Mouse (Mus musculus): ENCODE results near the gene Asxl1. TPM values are rescaled to one million over a fixed set of nuclear protein-coding genes. Genes with fewer than 3 reads are reported as not detected.
A peak's percentile ranks its signal among the peaks of the same experiment; 100 is the strongest.

The Asxl1 gene
- polyA plus RNA-seq, 1 experiment from 2014 or later: 15.4 TPM

DNA sequence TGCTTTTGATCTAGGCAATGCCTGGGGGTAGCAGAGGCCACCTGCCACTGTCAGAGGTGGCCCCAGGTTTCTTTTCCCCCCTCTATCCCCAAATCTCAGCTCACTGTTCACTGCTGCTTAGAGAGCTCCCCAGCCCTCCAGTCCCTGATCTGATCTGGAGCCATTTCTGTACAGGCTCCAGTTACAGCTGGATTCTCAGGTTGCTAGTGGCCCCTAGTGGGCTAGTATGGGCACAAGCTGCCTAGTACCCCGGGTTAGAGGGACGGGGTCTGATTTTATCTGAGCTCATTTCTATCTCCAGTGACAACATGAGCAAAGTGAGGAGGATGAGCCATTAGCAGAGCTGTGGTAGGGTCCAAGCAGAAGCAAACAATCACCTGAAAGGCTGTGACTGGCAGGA, 69.0 kb downstream of the Asxl1 start:
- H3K27ac ChIP-seq (ENCODE audit: low read depth, low read length): no peak overlapping the region
- no peaks in the 10 kb centered on the region for H3K27me3 ChIP-seq (ENCODE audit: control insufficient read depth, insufficient read depth, low read length)
- H3K36me3 ChIP-seq (ENCODE audit: control insufficient read depth, insufficient read depth, low read length): peaks cover 89% of the 10 kb centered on the region
- H3K9me3 ChIP-seq (ENCODE audit: control insufficient read depth, low read length): no peaks in the 10 kb centered on the region
- WGBS: 44% methylated on average over 2 of the region's 2 CpGs
- H3K4me2 ChIP-seq (ENCODE audit: low read depth, low read length): no peak overlapping the region
- no peak overlapping the region for H3K9ac ChIP-seq (replicated peaks; ENCODE audit: low read depth, low read length)
- ATAC-seq (ENCODE audit: low read depth): no peak
- H3K4me1 ChIP-seq (ENCODE audit: control insufficient read depth, insufficient read depth, low read length): no peaks in the 10 kb centered on the region
- H3K4me3 ChIP-seq (ENCODE audit: low read depth, low read length): no peak overlapping the region

DNA sequence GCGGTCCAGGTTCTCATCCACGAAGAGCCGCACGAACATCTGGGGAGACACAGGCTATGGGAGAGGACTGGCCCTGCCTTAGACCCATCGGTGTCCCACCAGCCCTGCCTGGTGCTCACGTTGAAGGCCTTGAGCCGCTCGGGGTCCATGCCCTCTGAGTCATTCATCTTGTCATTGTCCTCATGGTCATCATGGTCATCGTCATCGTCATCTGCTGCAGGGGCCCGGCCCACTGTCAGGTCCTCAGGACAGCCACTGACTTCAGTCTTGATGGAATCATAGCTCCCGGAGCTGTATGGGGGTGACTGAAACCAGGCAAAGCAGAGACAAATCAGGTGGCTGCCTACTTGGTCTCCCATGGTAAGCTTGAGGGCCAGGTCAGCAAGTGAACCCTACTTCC, 72.2 kb downstream of the Asxl1 start:
- 0 out of 2 replicates have a peak, but pooled peaks cover 7% of the 10 kb centered on the region for H3K4me1 ChIP-seq (ENCODE audit: control insufficient read depth, insufficient read depth, low read length)
- H3K4me2 ChIP-seq (ENCODE audit: low read depth, low read length): no peak overlapping the region
- ATAC-seq (ENCODE audit: low read depth): no peak
- H3K4me3 ChIP-seq (ENCODE audit: low read depth, low read length): no peak overlapping the region
- 95% methylated on average over 12 of the region's 12 CpGs for WGBS
- no peaks in the 10 kb centered on the region for H3K9me3 ChIP-seq (ENCODE audit: control insufficient read depth, low read length)
- H3K27ac ChIP-seq (ENCODE audit: low read depth, low read length): no peak overlapping the region
- H3K36me3 ChIP-seq (ENCODE audit: control insufficient read depth, insufficient read depth, low read length): peaks cover 68% of the 10 kb centered on the region
- H3K9ac ChIP-seq (replicated peaks; ENCODE audit: low read depth, low read length): no peak overlapping the region
- no peaks in the 10 kb centered on the region for H3K27me3 ChIP-seq (ENCODE audit: control insufficient read depth, insufficient read depth, low read length)

GRCm38 (mm10) chr2:153418381-153418780, 72.8 kb downstream of the Asxl1 start:
- H3K9me3 ChIP-seq (ENCODE audit: control insufficient read depth, low read length): no peaks in the 10 kb centered on the region
- no peak for ATAC-seq (ENCODE audit: low read depth)
- 93% methylated on average over 1 of the region's 1 CpGs for WGBS
- H3K9ac ChIP-seq (replicated peaks; ENCODE audit: low read depth, low read length): no peak overlapping the region
- no peak overlapping the region for H3K4me2 ChIP-seq (ENCODE audit: low read depth, low read length)
- no peaks in the 10 kb centered on the region for H3K27me3 ChIP-seq (ENCODE audit: control insufficient read depth, insufficient read depth, low read length)
- H3K4me1 ChIP-seq (ENCODE audit: control insufficient read depth, insufficient read depth, low read length): 0 out of 2 replicates have a peak, but pooled peaks cover 7% of the 10 kb centered on the region
- no peak overlapping the region for H3K4me3 ChIP-seq (ENCODE audit: low read depth, low read length)
- no peak overlapping the region for H3K27ac ChIP-seq (ENCODE audit: low read depth, low read length)
- peaks cover 64% of the 10 kb centered on the region for H3K36me3 ChIP-seq (ENCODE audit: control insufficient read depth, insufficient read depth, low read length)

DNA sequence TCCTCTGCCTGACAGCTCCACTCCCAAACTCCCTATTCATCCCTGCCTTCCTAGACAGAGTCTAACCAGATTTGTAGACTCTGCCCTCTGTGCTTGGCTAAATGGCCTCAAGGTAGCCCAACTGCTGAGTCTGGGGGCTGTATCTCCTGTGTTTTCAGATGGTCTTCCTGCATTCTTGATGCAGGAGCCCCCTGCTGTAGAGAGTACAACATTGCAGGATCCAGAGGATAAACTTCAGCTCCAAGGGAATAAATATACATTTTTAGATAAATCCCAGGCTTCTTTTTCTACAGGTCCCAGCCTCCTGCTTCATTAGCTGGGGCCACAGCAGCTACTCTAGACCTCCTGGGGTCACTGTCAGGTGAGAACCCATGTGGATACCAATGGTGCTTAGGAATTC, 75.6 kb downstream of the Asxl1 start:
- H3K9ac ChIP-seq (replicated peaks; ENCODE audit: low read depth, low read length): no peak overlapping the region
- H3K4me2 ChIP-seq (ENCODE audit: low read depth, low read length): no peak overlapping the region
- H3K27me3 ChIP-seq (ENCODE audit: control insufficient read depth, insufficient read depth, low read length): no peaks in the 10 kb centered on the region
- H3K36me3 ChIP-seq (ENCODE audit: control insufficient read depth, insufficient read depth, low read length): peaks cover 42% of the 10 kb centered on the region
- no peak overlapping the region for H3K27ac ChIP-seq (ENCODE audit: low read depth, low read length)
- H3K9me3 ChIP-seq (ENCODE audit: control insufficient read depth, low read length): no peaks in the 10 kb centered on the region
- no peak overlapping the region for H3K4me3 ChIP-seq (ENCODE audit: low read depth, low read length)
- no peak for ATAC-seq (ENCODE audit: low read depth)
- peaks cover 18% of the 10 kb centered on the region; the same call in 1 of the 2 replicates for H3K4me1 ChIP-seq (ENCODE audit: control insufficient read depth, insufficient read depth, low read length)

DNA sequence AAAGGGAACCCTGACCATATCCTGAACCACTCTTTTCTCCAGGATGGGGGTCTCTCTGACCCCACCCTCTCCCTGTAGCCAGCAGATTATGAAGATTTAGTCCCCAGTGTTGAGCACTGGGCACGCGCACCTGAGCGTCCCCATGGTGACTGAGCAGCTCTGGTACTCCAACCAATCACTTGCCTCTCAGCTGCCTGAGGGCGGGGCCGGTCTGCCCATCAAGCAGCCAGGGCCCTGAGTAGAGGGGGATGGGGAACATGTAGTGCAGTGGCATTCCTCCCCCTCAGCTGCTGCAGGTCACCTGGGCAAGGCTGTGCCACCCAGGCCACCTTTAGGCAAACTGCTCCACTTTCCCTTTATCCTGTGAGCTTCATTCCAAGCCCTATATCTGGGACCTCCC, 76.4 kb downstream of the Asxl1 start:
- no peaks in the 10 kb centered on the region for H3K27me3 ChIP-seq (ENCODE audit: control insufficient read depth, insufficient read depth, low read length)
- no peak for ATAC-seq (ENCODE audit: low read depth)
- peaks cover 34% of the 10 kb centered on the region for H3K36me3 ChIP-seq (ENCODE audit: control insufficient read depth, insufficient read depth, low read length)
- 21% methylated on average over 5 of the region's 5 CpGs for WGBS
- no peak overlapping the region for H3K9ac ChIP-seq (replicated peaks; ENCODE audit: low read depth, low read length)
- no peak overlapping the region for H3K27ac ChIP-seq (ENCODE audit: low read depth, low read length)
- peaks cover 21% of the 10 kb centered on the region; the same call in 1 of the 2 replicates for H3K4me1 ChIP-seq (ENCODE audit: control insufficient read depth, insufficient read depth, low read length)
- H3K9me3 ChIP-seq (ENCODE audit: control insufficient read depth, low read length): no peaks in the 10 kb centered on the region
- no peak overlapping the region for H3K4me3 ChIP-seq (ENCODE audit: low read depth, low read length)
- H3K4me2 ChIP-seq (ENCODE audit: low read depth, low read length): no peak overlapping the region

- no peak for ATAC-seq (ENCODE audit: low read depth)
- no peak overlapping the region for H3K9ac ChIP-seq (replicated peaks; ENCODE audit: low read depth, low read length)
- H3K9me3 ChIP-seq (ENCODE audit: control insufficient read depth, low read length): no peaks in the 10 kb centered on the region
- H3K4me3 ChIP-seq (ENCODE audit: low read depth, low read length): no peak overlapping the region
- H3K27me3 ChIP-seq (ENCODE audit: control insufficient read depth, insufficient read depth, low read length): no peaks in the 10 kb centered on the region
- no peak overlapping the region for H3K27ac ChIP-seq (ENCODE audit: low read depth, low read length)
- no peak overlapping the region for H3K4me2 ChIP-seq (ENCODE audit: low read depth, low read length)
- peaks cover 23% of the 10 kb centered on the region for H3K36me3 ChIP-seq (ENCODE audit: control insufficient read depth, insufficient read depth, low read length)
- H3K4me1 ChIP-seq (ENCODE audit: control insufficient read depth, insufficient read depth, low read length): peaks cover 26% of the 10 kb centered on the region; the same call in 1 of the 2 replicates
- 80% methylated on average over 3 of the region's 3 CpGs for WGBS
Observed at GRCm38 (mm10) chr2:153423113-153423512, 77.5 kb downstream of the Asxl1 start.

- Histone ChIP-seq H3K4me2 (ENCODE audit: low read depth, low read length) (no peak overlapping the region), H3K9ac (replicated peaks; ENCODE audit: low read depth, low read length) (no peak overlapping the region), H3K27me3 (ENCODE audit: control insufficient read depth, insufficient read depth, low read length) (no peaks in the 10 kb centered on the region), H3K4me1 (ENCODE audit: control insufficient read depth, insufficient read depth, low read length) (peaks cover 30% of the 10 kb centered on the region; the same call in 1 of the 2 replicates), H3K9me3 (ENCODE audit: control insufficient read depth, low read length) (no peaks in the 10 kb centered on the region), H3K36me3 (ENCODE audit: control insufficient read depth, insufficient read depth, low read length) (peaks cover 13% of the 10 kb centered on the region), H3K27ac (ENCODE audit: low read depth, low read length) (no peak overlapping the region), H3K4me3 (ENCODE audit: low read depth, low read length) (no peak overlapping the region)
- no peak for ATAC-seq (ENCODE audit: low read depth)
- WGBS: 85% methylated on average over 8 of the region's 8 CpGs
Observed at GRCm38 (mm10) chr2:153424557-153424956, 78.9 kb downstream of the Asxl1 start.

- Histone ChIP-seq H3K27me3 (ENCODE audit: control insufficient read depth, insufficient read depth, low read length) (no peaks in the 10 kb centered on the region), H3K4me2 (ENCODE audit: low read depth, low read length) (no peak overlapping the region), H3K4me3 (ENCODE audit: low read depth, low read length) (no peak overlapping the region), H3K36me3 (ENCODE audit: control insufficient read depth, insufficient read depth, low read length) (peaks cover 12% of the 10 kb centered on the region), H3K27ac (ENCODE audit: low read depth, low read length) (peak overlapping the region; percentile 63), H3K9me3 (ENCODE audit: control insufficient read depth, low read length) (no peaks in the 10 kb centered on the region), H3K4me1 (ENCODE audit: control insufficient read depth, insufficient read depth, low read length) (peaks cover 30% of the 10 kb centered on the region), H3K9ac (replicated peaks; ENCODE audit: low read depth, low read length) (no peak overlapping the region)
- no peak for ATAC-seq (ENCODE audit: low read depth)
- WGBS: 75% methylated on average over 4 of the region's 4 CpGs
Observed at GRCm38 (mm10) chr2:153425124-153425844, 79.7 kb downstream of the Asxl1 start.

GRCm38 (mm10) chr2:153425998-153426670, 80.5 kb downstream of the Asxl1 start:
- Histone ChIP-seq H3K4me1 (ENCODE audit: control insufficient read depth, insufficient read depth, low read length) (peaks cover 30% of the 10 kb centered on the region), H3K9ac (replicated peaks; ENCODE audit: low read depth, low read length) (0 out of 2 replicates have a peak overlapping the region, but pooled peaks have one; percentile 7), H3K27me3 (ENCODE audit: control insufficient read depth, insufficient read depth, low read length) (no peaks in the 10 kb centered on the region), H3K36me3 (ENCODE audit: control insufficient read depth, insufficient read depth, low read length) (peaks cover 15% of the 10 kb centered on the region), H3K4me2 (ENCODE audit: low read depth, low read length) (no peak overlapping the region), H3K9me3 (ENCODE audit: control insufficient read depth, low read length) (no peaks in the 10 kb centered on the region), H3K27ac (ENCODE audit: low read depth, low read length) (peak overlapping the region; percentile 62), H3K4me3 (ENCODE audit: low read depth, low read length) (no peak overlapping the region)
- peak; percentile 80; the same call in 1 of the 2 replicates for ATAC-seq (ENCODE audit: low read depth)
- WGBS: 9% methylated on average over 9 of the region's 9 CpGs
